Mouse (Mus musculus): Measurements from ENCODE around the gene Obscn. TPM values are rescaled to one million over a fixed set of nuclear protein-coding genes. Genes with fewer than 3 reads are reported as not detected.

The Obscn gene
- total and polyA plus RNA-seq, 3 experiments: 0.08 to 0.54 TPM; not detected in 1

DNA sequence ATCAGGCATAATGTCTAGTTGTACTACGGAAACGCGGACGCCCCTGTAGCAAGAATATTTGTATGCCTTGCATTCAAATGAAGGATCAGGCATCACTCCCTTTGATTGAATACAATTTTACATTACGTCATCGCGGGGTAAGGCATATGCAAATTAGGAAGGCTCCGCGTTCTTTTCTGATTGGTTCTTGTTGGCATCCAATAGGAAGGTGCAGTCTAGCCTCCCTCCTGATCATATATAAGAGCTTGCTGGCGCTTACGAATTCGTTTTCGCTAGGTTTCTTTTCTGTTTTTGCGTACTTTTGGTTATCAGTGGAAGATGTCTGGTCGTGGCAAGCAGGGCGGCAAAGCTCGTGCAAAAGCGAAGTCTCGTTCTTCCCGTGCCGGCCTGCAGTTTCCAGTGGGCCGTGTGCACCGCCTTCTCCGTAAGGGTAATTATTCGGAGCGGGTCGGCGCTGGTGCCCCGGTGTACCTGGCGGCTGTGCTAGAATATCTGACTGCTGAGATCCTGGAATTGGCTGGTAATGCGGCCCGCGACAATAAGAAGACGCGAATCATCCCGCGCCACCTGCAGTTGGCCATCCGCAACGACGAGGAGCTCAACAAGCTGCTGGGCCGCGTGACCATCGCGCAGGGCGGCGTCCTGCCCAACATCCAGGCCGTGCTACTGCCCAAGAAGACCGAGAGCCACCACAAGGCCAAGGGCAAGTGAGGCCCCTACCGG, 181.6 kb downstream of the Obscn start, which contains the start of the genes Hist3h2a and Trim17:
Gene Hist3h2a (plus strand): TSS at position 266 of the 723 bp plus-strand sequence.
Gene Trim17 (plus strand): TSS at position 266 of the 723 bp plus-strand sequence.
- peak within 1 kb of the TSS; percentile 63 to 74 for H3K4me3 ChIP-seq (ENCODE audit: control insufficient read depth in 1 of 2, insufficient read depth in 1 of 2, low read depth in 2 of 2, low read length in 2 of 2)
- peak within 1 kb of the TSS; percentile 83 for H3K9ac ChIP-seq (ENCODE audit: control insufficient read depth, low read depth, low read length, poor library complexity, severe bottlenecking)
- H3K27ac ChIP-seq (ENCODE audit: control insufficient read depth, low read depth, low read length): peak within 1 kb of the TSS; percentile 92
- peaks cover 0 to 3% of the 10 kb centered on the region in 2 experiments; a peak in 2 of 4 replicates for H3K27me3 ChIP-seq (ENCODE audit: control insufficient read depth in 1 of 2, insufficient read depth in 2 of 2, low read length in 2 of 2)
- H3K36me3 ChIP-seq (ENCODE audit: control insufficient read depth in 1 of 2, insufficient read depth in 2 of 2, low read length in 2 of 2): peaks cover 0 to 14% of the 10 kb centered on the region in 2 experiments; a peak in 2 of 4 replicates
- peaks cover 11% of the 10 kb centered on the region for H3K79me2 ChIP-seq (ENCODE audit: control insufficient read depth, insufficient read depth, low read length, poor library complexity)
- DNase-seq (ENCODE audit: low read depth, low spot score): peak; percentile 100
- peaks cover 5 to 16% of the 10 kb centered on the region in 2 experiments; a peak in 3 of 4 replicates for H3K4me1 ChIP-seq (ENCODE audit: control insufficient read depth in 1 of 2, insufficient read depth in 2 of 2, low read length in 2 of 2)
- H3K9me3 ChIP-seq (replicated peaks; ENCODE audit: insufficient read depth, low read length): no peaks in the 10 kb centered on the region
- no peak; the same call in 1 of the 2 replicates for TF ChIP-seq UBTF (IDR thresholded peaks at IDR 0.05; ENCODE audit: borderline replicate concordance, insufficient read depth, low read depth, low read length)
- TF ChIP-seq ETS1 (IDR thresholded peaks at IDR 0.05; ENCODE audit: low read depth, low read length): peak; percentile 75; the same call in 1 of the 2 replicates
- no peak for TF ChIP-seq USF2 (IDR thresholded peaks at IDR 0.05; ENCODE audit: borderline replicate concordance in 1 of 2, insufficient read depth in 1 of 2, low read depth in 1 of 2, low read length in 2 of 2)
- peak; percentile 91; the same call in 1 of the 2 replicates for TF ChIP-seq JUND (IDR thresholded peaks at IDR 0.05; ENCODE audit: low read depth, low read length)
- no peak for TF ChIP-seq MYB (IDR thresholded peaks at IDR 0.05; ENCODE audit: low read depth, low read length)
- peak; percentile 39; the same call in 1 of the 2 replicates for TF ChIP-seq ELF1 (IDR thresholded peaks at IDR 0.05; ENCODE audit: low read depth, low read length)
- no peak for TF ChIP-seq ZC3H11A (IDR thresholded peaks at IDR 0.05; ENCODE audit: low read depth, low read length)
- TF ChIP-seq CHD1 (IDR thresholded peaks at IDR 0.05; ENCODE audit: low read depth, low read length): no peak
- no peak for TF ChIP-seq E2F4 (IDR thresholded peaks at IDR 0.05; ENCODE audit: borderline replicate concordance, low read depth, low read length)
- peak; percentile 88 for TF ChIP-seq MEF2A (IDR thresholded peaks at IDR 0.05; ENCODE audit: extremely low read depth, insufficient replicate concordance, low read depth, low read length, poor library complexity, severe bottlenecking)
- peak; percentile 82 for TF ChIP-seq HCFC1 (IDR thresholded peaks at IDR 0.05; ENCODE audit: low read depth, low read length)
- peak; percentile 97 for TF ChIP-seq SIN3A (IDR thresholded peaks at IDR 0.05; ENCODE audit: low read length)
- peak; percentile 87 for TF ChIP-seq CHD2 (IDR thresholded peaks at IDR 0.05; ENCODE audit: low read length)
- TF ChIP-seq TBP (IDR thresholded peaks at IDR 0.05; ENCODE audit: low read depth, low read length): peak; percentile 99
- TF ChIP-seq EP300 (IDR thresholded peaks at IDR 0.05; ENCODE audit: low read depth in 1 of 2, low read length in 2 of 2): peak in 1 of 2 experiments; percentile 30; a peak in 1 of 4 replicates
- TF ChIP-seq POLR2AphosphoS5 (IDR thresholded peaks at IDR 0.05; ENCODE audit: borderline replicate concordance, low read depth, low read length): peak; percentile 98
- TF ChIP-seq NELFE (IDR thresholded peaks at IDR 0.05; ENCODE audit: low read depth, low read length): peak; percentile 100
- peak; percentile 79; the same call in 1 of the 2 replicates for TF ChIP-seq MXI1 (IDR thresholded peaks at IDR 0.05; ENCODE audit: low read depth, low read length)
- no peak; the same call in 1 of the 2 replicates for TF ChIP-seq SMC3 (IDR thresholded peaks at IDR 0.05; ENCODE audit: low read depth, low read length)
- TF ChIP-seq MAZ (IDR thresholded peaks at IDR 0.05; ENCODE audit: low read depth, low read length): no peak
- no peak for TF ChIP-seq RCOR1 (IDR thresholded peaks at IDR 0.05; ENCODE audit: low read depth, low read length)
- TF ChIP-seq ZMIZ1 (IDR thresholded peaks at IDR 0.05; ENCODE audit: low read depth, low read length): peak; percentile 100
- no peak for TF ChIP-seq GABPA (IDR thresholded peaks at IDR 0.05; ENCODE audit: low read depth, low read length)
- peak; percentile 100 for TF ChIP-seq POLR2AphosphoS2 (IDR thresholded peaks at IDR 0.05; ENCODE audit: low read length)
- TF ChIP-seq KAT2A (conservative IDR thresholded peaks at IDR 0.05; ENCODE audit: low read depth, low read length): no peak
- peak; percentile 75 for TF ChIP-seq USF1 (IDR thresholded peaks at IDR 0.05; ENCODE audit: low read depth, low read length)
- peak; percentile 9 to 36 (median 32); a peak in 4 of 6 replicates for TF ChIP-seq CTCF (IDR thresholded peaks at IDR 0.05 in 2 of 3, conservative IDR thresholded peaks at IDR 0.05 in 1 of 3; ENCODE audit: control insufficient read depth in 1 of 3, insufficient read depth in 1 of 3, low read depth in 2 of 3, low read length in 3 of 3, poor library complexity in 1 of 3, severe bottlenecking in 1 of 3)
- TF ChIP-seq MYC (IDR thresholded peaks at IDR 0.05; ENCODE audit: low read depth, low read length): no peak
- TF ChIP-seq MAFK (IDR thresholded peaks at IDR 0.05; ENCODE audit: borderline replicate concordance, low read depth, low read length): no peak
- TF ChIP-seq ZKSCAN1 (IDR thresholded peaks at IDR 0.05; ENCODE audit: low read depth, low read length): no peak
- peak; percentile 96 to 99 for TF ChIP-seq POLR2A (IDR thresholded peaks at IDR 0.05; ENCODE audit: control insufficient read depth in 1 of 2, insufficient read depth in 1 of 2, low read depth in 1 of 2, low read length in 2 of 2, poor library complexity in 1 of 2)
- TF ChIP-seq MAX (IDR thresholded peaks at IDR 0.05; ENCODE audit: low read length): no peak
- TF ChIP-seq TAL1 (IDR thresholded peaks at IDR 0.05; ENCODE audit: low read length): no peak
- peak; percentile 90 for TF ChIP-seq TCF12 (IDR thresholded peaks at IDR 0.05; ENCODE audit: low read depth, low read length)
- TF ChIP-seq ZNF384 (IDR thresholded peaks at IDR 0.05; ENCODE audit: low read depth, low read length): no peak
- no peak for TF ChIP-seq RAD21 (IDR thresholded peaks at IDR 0.05; ENCODE audit: low read depth, low read length)

Data from MEL (cell line).